Mouse (Mus musculus): ENCODE data around the gene Il33. TPM values are rescaled to one million over a fixed set of nuclear protein-coding genes. Genes with fewer than 3 reads are reported as not detected.

Il33 gene
- polyA plus RNA-seq, 1 experiment from 2014 or later, result 56.1 TPM

DNA sequence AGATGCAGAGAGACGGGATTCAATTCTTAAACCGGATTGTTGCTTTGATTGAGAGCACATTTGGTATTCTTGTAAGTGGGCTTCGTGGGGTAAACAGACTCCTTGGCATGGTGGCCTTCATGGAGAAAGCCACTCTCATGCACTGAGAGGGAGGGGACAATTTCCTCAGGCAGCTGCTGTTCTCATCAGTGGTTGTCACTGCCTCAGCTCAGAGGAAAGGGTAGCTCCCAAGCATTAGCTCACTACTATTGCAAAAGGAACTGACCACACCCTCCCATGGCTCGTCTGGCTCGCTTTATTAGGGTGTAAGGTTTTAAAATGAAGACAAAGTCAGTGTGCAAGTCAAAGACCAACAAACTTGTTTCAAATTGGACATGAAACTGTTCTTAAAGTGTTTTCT, 48.5 kb downstream of the Il33 start:
- DNase-seq (ENCODE audit: low spot score) (no peak), ATAC-seq (no peak)
- H3K27ac ChIP-seq (ENCODE audit: low read length), result no peak overlapping the region
- H3K4me2 ChIP-seq (replicated peaks; ENCODE audit: low read depth, low read length), result no peak overlapping the region
- H3K4me3 ChIP-seq (ENCODE audit: low read depth, low read length), result no peak overlapping the region
- no peaks in the 10 kb centered on the region for H3K9me3 ChIP-seq (ENCODE audit: low read length)
- H3K27me3 ChIP-seq (replicated peaks; ENCODE audit: insufficient read depth, low read length), result no peaks in the 10 kb centered on the region
- 68% methylated on average over 5 of the region's 5 CpGs for WGBS
- TF ChIP-seq CTCF (IDR thresholded peaks at IDR 0.05) (no peak), EP300 (IDR thresholded peaks at IDR 0.05) (no peak)
- no peaks in the 10 kb centered on the region for H3K4me1 ChIP-seq (ENCODE audit: insufficient read depth, low read depth, low read length)
- H3K9ac ChIP-seq (replicated peaks; ENCODE audit: low read depth), result no peak overlapping the region
- no peaks in the 10 kb centered on the region for H3K36me3 ChIP-seq (ENCODE audit: insufficient read depth, low read length)

GRCm38 (mm10) chr19:29978847-29979246, 53.9 kb downstream of the Il33 start:
- DNase-seq (ENCODE audit: low spot score) (peak; percentile 76), ATAC-seq (no peak)
- no peak overlapping the region for H3K9ac ChIP-seq (replicated peaks; ENCODE audit: low read depth)
- WGBS, result 55% methylated on average over 2 of the region's 2 CpGs
- no peaks in the 10 kb centered on the region for H3K9me3 ChIP-seq (ENCODE audit: low read length)
- H3K36me3 ChIP-seq (ENCODE audit: insufficient read depth, low read length), result no peaks in the 10 kb centered on the region
- H3K4me3 ChIP-seq (ENCODE audit: low read depth, low read length), result no peak overlapping the region
- H3K27ac ChIP-seq (ENCODE audit: low read length), result no peak overlapping the region
- no peak for TF ChIP-seq EP300 (IDR thresholded peaks at IDR 0.05)
- peak; percentile 73 for TF ChIP-seq CTCF (IDR thresholded peaks at IDR 0.05)
- H3K4me2 ChIP-seq (replicated peaks; ENCODE audit: low read depth, low read length), result no peak overlapping the region
- H3K4me1 ChIP-seq (ENCODE audit: insufficient read depth, low read depth, low read length), result no peaks in the 10 kb centered on the region
- no peaks in the 10 kb centered on the region for H3K27me3 ChIP-seq (replicated peaks; ENCODE audit: insufficient read depth, low read length)

DNA sequence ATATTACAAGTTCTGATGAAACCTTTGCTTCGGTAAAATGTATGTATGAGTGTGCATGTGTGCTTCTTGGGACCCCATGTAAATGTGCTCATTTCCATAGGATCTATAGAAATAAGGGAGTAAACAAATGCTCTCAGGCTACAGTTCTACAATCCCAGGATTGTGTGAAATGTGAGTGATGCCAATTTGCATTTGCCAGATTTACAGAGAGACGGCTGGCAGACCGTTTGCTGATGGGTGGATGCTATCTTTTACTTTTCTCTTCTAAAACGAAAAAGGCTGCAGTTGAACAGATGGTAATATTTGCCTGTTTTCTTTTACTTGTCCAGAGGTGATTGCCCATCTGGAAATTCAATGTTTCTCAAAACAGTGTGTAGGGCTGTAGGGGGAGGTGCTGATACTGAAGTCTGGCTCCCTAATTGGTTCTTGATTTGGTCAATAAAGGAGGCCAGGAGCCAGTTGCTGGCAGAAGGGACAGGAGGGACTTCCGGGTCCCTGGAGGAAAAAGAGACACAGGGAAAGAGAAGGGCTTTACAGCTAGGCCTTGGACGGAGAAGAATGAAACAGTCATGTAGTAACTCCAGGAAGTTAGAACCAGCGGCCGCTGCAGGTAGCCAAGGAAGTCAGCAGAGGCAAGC, 54.7 kb downstream of the Il33 start:
- Histone ChIP-seq H3K4me2 (replicated peaks; ENCODE audit: low read depth, low read length) (no peak overlapping the region), H3K9ac (replicated peaks; ENCODE audit: low read depth) (no peak overlapping the region), H3K27me3 (replicated peaks; ENCODE audit: insufficient read depth, low read length) (no peaks in the 10 kb centered on the region), H3K27ac (ENCODE audit: low read length) (no peak overlapping the region), H3K4me1 (ENCODE audit: insufficient read depth, low read depth, low read length) (no peaks in the 10 kb centered on the region), H3K9me3 (ENCODE audit: low read length) (no peaks in the 10 kb centered on the region), H3K36me3 (ENCODE audit: insufficient read depth, low read length) (no peaks in the 10 kb centered on the region), H3K4me3 (ENCODE audit: low read depth, low read length) (no peak overlapping the region)
- ATAC-seq, result no peak
- DNase-seq (ENCODE audit: low spot score), result no peak
- WGBS, result 79% methylated on average over 8 of the region's 8 CpGs
- no peak for TF ChIP-seq EP300 (IDR thresholded peaks at IDR 0.05)

GRCm38 (mm10) chr19:29984208-29985005, 59.5 kb downstream of the Il33 start:
- H3K27ac ChIP-seq (ENCODE audit: low read length), result no peak overlapping the region
- ATAC-seq, result no peak
- H3K9ac ChIP-seq (replicated peaks; ENCODE audit: low read depth), result no peak overlapping the region
- no peak overlapping the region for H3K4me3 ChIP-seq (ENCODE audit: low read depth, low read length)
- no peaks in the 10 kb centered on the region for H3K9me3 ChIP-seq (ENCODE audit: low read length)
- DNase-seq (ENCODE audit: low spot score), result no peak
- 70% methylated on average over 16 of the region's 16 CpGs for WGBS
- H3K4me1 ChIP-seq (ENCODE audit: insufficient read depth, low read depth, low read length), result no peaks in the 10 kb centered on the region
- no peak for TF ChIP-seq EP300 (IDR thresholded peaks at IDR 0.05)
- no peak for TF ChIP-seq CTCF (IDR thresholded peaks at IDR 0.05)
- no peaks in the 10 kb centered on the region for H3K27me3 ChIP-seq (replicated peaks; ENCODE audit: insufficient read depth, low read length)
- H3K4me2 ChIP-seq (replicated peaks; ENCODE audit: low read depth, low read length), result no peak overlapping the region
- no peaks in the 10 kb centered on the region for H3K36me3 ChIP-seq (ENCODE audit: insufficient read depth, low read length)

DNA sequence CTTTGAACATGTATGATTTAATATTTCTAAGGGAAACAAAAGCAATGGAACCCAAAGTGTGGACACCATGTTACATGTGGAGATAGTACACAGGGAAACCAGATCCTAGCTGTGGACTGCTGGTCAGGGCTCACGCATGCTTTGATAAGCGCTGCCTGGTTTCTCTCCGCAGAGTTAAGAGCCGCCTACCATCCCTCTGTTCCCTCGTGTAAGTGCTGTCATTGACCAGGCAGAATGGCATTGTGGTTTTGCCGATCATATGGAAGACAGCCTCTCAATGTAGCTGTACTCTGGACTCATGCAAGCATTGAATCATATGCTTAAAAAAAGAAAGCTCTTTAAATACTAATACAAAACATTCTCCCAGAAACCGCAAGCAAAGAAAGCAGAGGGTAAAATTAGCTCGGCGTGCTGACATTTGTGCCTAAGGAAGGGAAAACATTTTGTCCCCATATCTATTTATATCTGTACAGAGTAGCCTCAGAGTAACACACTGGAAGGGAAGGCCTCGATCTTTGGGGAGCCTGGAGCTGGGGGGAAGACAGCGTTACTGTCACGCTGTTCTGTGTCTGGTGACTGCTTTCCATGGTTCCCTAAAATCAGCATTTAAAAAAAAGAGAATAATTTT, 61.7 kb downstream of the Il33 start:
- Histone ChIP-seq H3K4me3 (ENCODE audit: low read depth, low read length) (no peak overlapping the region), H3K4me2 (replicated peaks; ENCODE audit: low read depth, low read length) (no peak overlapping the region), H3K4me1 (ENCODE audit: insufficient read depth, low read depth, low read length) (no peaks in the 10 kb centered on the region), H3K9me3 (ENCODE audit: low read length) (no peaks in the 10 kb centered on the region), H3K27me3 (replicated peaks; ENCODE audit: insufficient read depth, low read length) (no peaks in the 10 kb centered on the region), H3K27ac (ENCODE audit: low read length) (no peak overlapping the region), H3K36me3 (ENCODE audit: insufficient read depth, low read length) (no peaks in the 10 kb centered on the region), H3K9ac (replicated peaks; ENCODE audit: low read depth) (no peak overlapping the region)
- no peak for TF ChIP-seq CTCF (IDR thresholded peaks at IDR 0.05)
- TF ChIP-seq EP300 (IDR thresholded peaks at IDR 0.05), result no peak
- ATAC-seq (no peak), DNase-seq (ENCODE audit: low spot score) (no peak)
- WGBS, result 81% methylated on average over 12 of the region's 12 CpGs
